Mouse (Mus musculus) intestine, postnatal 0 days (tissue): ENCODE data around the gene Kif24. TPM values are rescaled to one million over a fixed set of nuclear protein-coding genes. Genes with fewer than 3 reads are reported as not detected.
"Not testable (repeated sequence)": the region's sequence is repeated elsewhere in the genome, so short reads cannot be mapped to it uniquely, and the experiment has no call there.

Source experiments
- ATAC-seq: fragments of 200-750 bp; cut with Nextera tagmentation; 2 replicates; pipeline ENCODE4 v1.8.0; 2017; ENCODE audit warnings: mild to moderate bottlenecking, moderate TSS enrichment, moderate library complexity
- H3K27ac ChIP-seq: fragments of 300-500 bp; sonication (generic); 2 replicates; pipeline ENCODE4 v1.5.1; 2014; ENCODE audit warnings: mild to moderate bottlenecking, low read depth, low read length, moderate library complexity
- H3K27me3 ChIP-seq: fragments of 300-500 bp; sonication (generic); replicated peaks from 2 replicates; pipeline ENCODE4 v1.6.1; 2014; ENCODE audit warnings: low read length, mixed read lengths; ENCODE audit not compliant: control insufficient read depth, insufficient read depth
- H3K36me3 ChIP-seq: fragments of 300-500 bp; sonication (generic); 2 replicates; pipeline ENCODE4 v1.6.1; 2014; ENCODE audit warnings: mild to moderate bottlenecking, moderate library complexity; ENCODE audit not compliant: control insufficient read depth, insufficient read depth
- H3K4me1 ChIP-seq: fragments of 300-500 bp; sonication (generic); replicated peaks from 2 replicates; pipeline ENCODE4 v1.6.1; 2014; ENCODE audit warnings: antibody characterized with exemption, low read length, mixed read lengths; ENCODE audit not compliant: control insufficient read depth, insufficient read depth
- H3K4me2 ChIP-seq: fragments of 300-500 bp; sonication (generic); replicated peaks from 2 replicates; pipeline ENCODE4 v1.6.1; 2014; ENCODE audit warnings: low read depth, mild to moderate bottlenecking, moderate library complexity
- H3K4me3 ChIP-seq: fragments of 300-500 bp; sonication (generic); 2 replicates; pipeline ENCODE4 v1.5.1; 2014; ENCODE audit warnings: low read depth, low read length
- H3K9ac ChIP-seq: fragments of 300-500 bp; sonication (generic); 2 replicates; pipeline ENCODE4 v1.6.1; 2014; ENCODE audit warnings: mild to moderate bottlenecking, low read depth, low read length
- H3K9me3 ChIP-seq: fragments of 300-500 bp; sonication (generic); 2 replicates; pipeline ENCODE4 v1.6.1; 2016; ENCODE audit warnings: mixed run types; ENCODE audit not compliant: control insufficient read depth
- CTCF ChIP-seq: sonication (generic); IDR thresholded peaks from 2 replicates; pipeline ENCODE4 v1.5.1; 2016; ENCODE audit warnings: low read depth, mild to moderate bottlenecking, control low read depth, antibody characterized with exemption, moderate library complexity
- WGBS: fragments of 180-500 bp; shearing (Covaris S2); extraction: QIAGEN DNeasy Blood & Tissue Kit; methylation state at CpG from one replicate; pipeline ENCODE4 v1.1.7; 2014; 5-methylcytosine and 5-hydroxymethylcytosine counted together
- polyA plus RNA-seq: library from polyadenylated mRNA; unstranded; fragments of >200 nt; fragmentation: Nextera tagmentation; extraction: Ambion mirVana; gene quantifications from 2 replicates; pipeline ENCODE4 v1.2.1, GENCODE M21; 2015

Gene Kif24
- polyA plus RNA-seq, 1 experiment from 2014 or later: 1.3 TPM

- no peak overlapping the region for H3K27ac ChIP-seq
- WGBS: 86% methylated on average over 10 of the region's 10 CpGs
- H3K4me1 ChIP-seq: no peaks in the 10 kb centered on the region
- no peak for ATAC-seq
- no peaks in the 10 kb centered on the region for H3K27me3 ChIP-seq
- no peak overlapping the region for H3K4me3 ChIP-seq
- H3K4me2 ChIP-seq: no peak overlapping the region
- H3K9me3 ChIP-seq: no peaks in the 10 kb centered on the region
- no peak overlapping the region for H3K9ac ChIP-seq
- no peak for TF ChIP-seq CTCF
- H3K36me3 ChIP-seq: no peaks in the 10 kb centered on the region
Measured at GRCm38 (mm10) chr4:41469199-41469598, 4.5 kb upstream of the Kif24 start.

DNA sequence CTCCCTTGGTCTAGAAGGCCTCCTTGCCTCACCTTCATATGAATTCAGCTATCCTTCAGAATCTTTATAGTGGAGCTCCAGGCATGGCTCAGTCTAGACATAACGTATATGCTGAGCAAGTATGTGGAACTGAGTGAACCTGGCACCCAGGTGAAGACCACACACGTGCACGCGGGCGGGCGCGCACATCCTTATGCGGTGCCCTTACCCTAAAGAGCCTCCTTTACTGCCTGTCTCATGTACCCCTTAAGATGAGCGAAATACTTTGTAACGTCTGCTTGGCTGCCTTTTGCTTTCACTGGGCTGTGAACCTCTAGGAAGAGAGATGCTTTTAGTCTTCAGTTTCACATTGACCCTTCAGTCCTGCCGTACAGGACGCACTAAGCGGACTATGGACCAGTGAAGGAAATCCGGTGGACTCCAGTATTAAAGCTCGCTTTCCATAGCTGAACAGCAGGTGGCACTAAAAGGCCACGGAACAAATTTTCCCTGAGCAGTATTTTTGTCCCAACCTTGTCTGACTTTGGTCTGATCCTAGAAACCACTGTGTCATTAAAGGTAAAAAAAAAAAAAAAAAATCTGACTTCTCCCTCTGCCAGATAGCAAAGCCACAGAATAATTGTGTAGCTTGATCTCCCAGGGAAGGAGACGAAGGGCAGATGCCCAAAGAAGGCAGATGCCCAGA is 3.9 kb upstream of the Kif24 start:
- TF ChIP-seq CTCF: peak; percentile 82
- no peak for ATAC-seq
- H3K27me3 ChIP-seq: no peaks in the 10 kb centered on the region
- no peak overlapping the region for H3K27ac ChIP-seq
- H3K4me1 ChIP-seq: no peaks in the 10 kb centered on the region
- H3K9me3 ChIP-seq: no peaks in the 10 kb centered on the region
- 56% methylated on average over 17 of the region's 17 CpGs for WGBS
- no peak overlapping the region for H3K9ac ChIP-seq
- H3K4me3 ChIP-seq: no peak overlapping the region
- no peaks in the 10 kb centered on the region for H3K36me3 ChIP-seq
- no peak overlapping the region; the same call in 1 of the 2 replicates for H3K4me2 ChIP-seq

- H3K9me3 ChIP-seq: no peaks in the 10 kb centered on the region
- no peaks in the 10 kb centered on the region for H3K27me3 ChIP-seq
- no peaks in the 10 kb centered on the region for H3K4me1 ChIP-seq
- H3K4me3 ChIP-seq: peak overlapping the region; percentile 88
- peak; percentile 58 for ATAC-seq
- peak overlapping the region; percentile 42; the same call in 1 of the 2 replicates for H3K27ac ChIP-seq
- H3K9ac ChIP-seq: peak overlapping the region; percentile 52
- TF ChIP-seq CTCF: peak; percentile 30; the same call in 1 of the 2 replicates
- H3K4me2 ChIP-seq: peak overlapping the region; percentile 79
- H3K36me3 ChIP-seq: no peaks in the 10 kb centered on the region
- 2% methylated on average over 17 of the region's 17 CpGs for WGBS
Measured at GRCm38 (mm10) chr4:41465287-41465665, 589 bp upstream of the Kif24 start.

DNA sequence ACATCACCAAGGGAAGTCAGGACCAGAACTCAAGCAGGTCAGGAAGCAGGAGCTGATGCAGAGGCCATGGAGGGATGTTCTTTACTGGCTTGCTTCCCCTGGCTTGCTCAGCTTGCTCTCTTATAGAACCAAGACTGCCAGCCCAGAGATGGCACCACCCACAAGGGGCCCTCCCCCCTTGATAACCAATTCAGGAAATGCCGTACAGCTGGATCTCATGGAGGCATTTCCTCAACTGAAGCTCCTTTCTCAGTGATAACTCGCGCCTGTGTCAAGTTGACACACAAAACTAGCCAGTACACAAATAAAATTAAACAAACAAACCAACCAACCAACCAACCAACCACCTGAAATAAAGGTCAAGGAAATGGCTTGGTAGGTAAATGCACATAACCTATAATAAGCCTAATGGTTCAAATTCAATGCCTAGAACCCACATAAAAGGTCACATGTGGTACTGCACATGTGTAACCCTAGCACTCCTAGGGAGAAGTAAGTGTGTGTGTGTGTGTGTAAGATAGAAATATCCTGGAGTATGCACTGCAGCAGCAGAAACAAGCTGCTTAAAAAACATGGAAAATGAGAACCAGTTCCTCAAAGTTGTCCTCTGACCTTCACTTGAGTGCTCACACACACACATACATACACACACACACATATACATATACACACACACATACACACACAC is 1.5 kb downstream of the Kif24 start:
- not testable (repeated sequence) for H3K9me3 ChIP-seq, H3K9ac ChIP-seq, H3K36me3 ChIP-seq, H3K4me1 ChIP-seq, H3K27me3 ChIP-seq, H3K27ac ChIP-seq, ATAC-seq
- Histone ChIP-seq H3K4me2 (peak overlapping the region; percentile 79), H3K4me3 (peak overlapping the region; percentile 88)
- 24% methylated on average over 3 of the region's 3 CpGs for WGBS

GRCm38 (mm10) chr4:41460690-41461089 is 4.0 kb downstream of the Kif24 start:
- H3K9ac ChIP-seq: no peak overlapping the region
- no peak for ATAC-seq
- no peaks in the 10 kb centered on the region for H3K36me3 ChIP-seq
- H3K4me2 ChIP-seq: no peak overlapping the region
- no peak overlapping the region for H3K27ac ChIP-seq
- no peaks in the 10 kb centered on the region for H3K9me3 ChIP-seq
- H3K4me1 ChIP-seq: no peaks in the 10 kb centered on the region
- no peaks in the 10 kb centered on the region for H3K27me3 ChIP-seq
- TF ChIP-seq CTCF: no peak
- H3K4me3 ChIP-seq: no peak overlapping the region
- 95% methylated on average over 1 of the region's 1 CpGs for WGBS

DNA sequence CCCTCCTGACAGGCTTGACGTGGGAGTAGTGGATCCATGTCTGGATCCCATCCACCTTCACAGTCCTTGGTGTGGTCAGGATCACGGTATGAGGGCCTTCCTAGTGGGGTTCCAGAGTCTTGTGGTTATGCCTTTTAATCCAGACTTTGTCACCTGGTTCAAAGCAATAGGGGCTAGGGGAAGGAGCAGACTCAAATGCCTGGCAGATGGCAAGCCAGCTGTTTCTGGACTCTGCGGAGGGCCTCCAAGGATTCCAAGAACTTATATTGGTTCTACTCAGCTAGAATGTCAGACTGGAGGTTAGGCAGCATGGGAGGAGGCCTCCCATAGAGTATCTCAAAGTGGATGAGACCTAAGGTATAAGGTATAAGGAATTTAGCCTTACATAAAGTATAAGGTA is 17.1 kb downstream of the Kif24 start:
- no peak for TF ChIP-seq CTCF
- Histone ChIP-seq H3K36me3 (no peaks in the 10 kb centered on the region; the same call in 1 of the 2 replicates), H3K4me2 (no peak overlapping the region), H3K27ac (no peak overlapping the region), H3K27me3 (no peaks in the 10 kb centered on the region), H3K9me3 (no peaks in the 10 kb centered on the region), H3K4me1 (no peaks in the 10 kb centered on the region), H3K4me3 (no peak overlapping the region), H3K9ac (no peak overlapping the region)
- ATAC-seq: no peak
- 94% methylated on average over 3 of the region's 3 CpGs for WGBS
